Mouse (Mus musculus): ENCODE data around the gene Plekho2.

DNA sequence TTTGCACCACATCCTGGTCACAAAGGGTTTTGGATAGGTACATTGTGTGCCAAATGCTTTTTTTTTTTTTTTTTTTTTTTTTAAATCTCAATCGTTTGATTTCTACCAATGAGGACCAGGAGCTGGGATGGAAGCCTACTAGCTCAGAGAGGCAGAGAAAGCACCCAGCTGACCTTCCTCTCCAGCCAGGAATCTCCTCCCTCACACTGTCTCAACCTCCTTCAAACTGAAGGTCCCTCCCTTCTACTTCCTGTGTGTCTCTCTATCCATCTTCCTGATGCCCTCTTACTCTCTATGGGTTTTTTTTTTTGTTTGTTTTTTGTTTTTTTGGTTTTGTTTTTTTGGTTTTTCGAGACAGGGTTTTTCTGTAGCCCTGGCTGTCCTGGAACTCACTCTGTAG, 21.1 kb upstream of the Plekho2 start:
- TF ChIP-seq POLR2A (IDR thresholded peaks at IDR 0.05; ENCODE audit: borderline replicate concordance, extremely low read depth, low read depth, low read length), result no peak
- TF ChIP-seq CTCF (IDR thresholded peaks at IDR 0.05; ENCODE audit: insufficient read depth, low read length), result no peak

Measured in lung, adult 2 months (tissue).